Mouse (Mus musculus) duodenum, adult 2 months (tissue): ENCODE data around the gene Msrb1. TPM values are rescaled to one million over a fixed set of nuclear protein-coding genes. Genes with fewer than 3 reads are reported as not detected.

Experiments
- polyA plus RNA-seq: library from polyadenylated mRNA; depleted of rRNA; stranded (reverse); fragments of >200 nt; gene quantifications from 2 replicates; pipeline ENCODE4 v1.2.3, GENCODE M21; 2012; ENCODE audit warnings: low replicate concordance; rRNA removed

The Msrb1 gene
- polyA plus RNA-seq, result 71.2 and 109 TPM in 2 replicates

DNA sequence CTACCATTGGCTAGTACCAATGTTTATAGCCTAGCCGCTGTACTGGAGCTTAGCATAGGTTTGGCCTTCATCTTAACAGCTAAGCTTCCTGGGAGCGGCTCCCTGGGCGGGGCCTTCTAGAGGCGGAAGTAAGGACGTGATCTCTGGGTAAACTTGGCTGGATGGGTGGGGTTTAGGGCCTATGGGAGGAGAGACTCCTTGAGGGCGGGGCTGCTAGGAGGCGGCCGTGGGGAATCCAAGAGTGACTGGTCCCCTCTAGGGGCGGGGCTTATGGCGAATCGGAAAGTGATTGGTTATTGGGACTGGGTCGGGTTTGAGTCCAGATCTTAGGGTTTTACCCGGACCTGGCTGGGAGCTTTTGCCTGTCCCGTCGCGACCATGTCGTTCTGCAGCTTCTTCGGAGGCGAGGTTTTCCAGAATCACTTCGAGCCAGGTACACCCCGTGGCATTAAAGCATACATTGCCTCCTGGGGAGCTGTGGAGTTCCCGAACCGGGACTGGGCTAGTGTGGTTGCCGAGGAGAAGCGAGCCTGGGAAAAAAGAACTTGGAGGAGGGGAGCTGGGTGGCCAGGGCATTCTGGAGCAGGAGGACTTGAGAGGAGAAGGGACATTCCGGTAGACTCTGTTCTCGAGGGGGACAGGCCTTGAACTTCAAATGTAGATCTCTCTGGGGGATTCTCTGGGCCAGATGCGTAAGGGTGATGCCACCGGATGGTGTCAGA is at the start of gene Msrb1:
Msrb1 (plus strand) TSS at position 313 of the 722 bp plus-strand sequence.

DNA sequence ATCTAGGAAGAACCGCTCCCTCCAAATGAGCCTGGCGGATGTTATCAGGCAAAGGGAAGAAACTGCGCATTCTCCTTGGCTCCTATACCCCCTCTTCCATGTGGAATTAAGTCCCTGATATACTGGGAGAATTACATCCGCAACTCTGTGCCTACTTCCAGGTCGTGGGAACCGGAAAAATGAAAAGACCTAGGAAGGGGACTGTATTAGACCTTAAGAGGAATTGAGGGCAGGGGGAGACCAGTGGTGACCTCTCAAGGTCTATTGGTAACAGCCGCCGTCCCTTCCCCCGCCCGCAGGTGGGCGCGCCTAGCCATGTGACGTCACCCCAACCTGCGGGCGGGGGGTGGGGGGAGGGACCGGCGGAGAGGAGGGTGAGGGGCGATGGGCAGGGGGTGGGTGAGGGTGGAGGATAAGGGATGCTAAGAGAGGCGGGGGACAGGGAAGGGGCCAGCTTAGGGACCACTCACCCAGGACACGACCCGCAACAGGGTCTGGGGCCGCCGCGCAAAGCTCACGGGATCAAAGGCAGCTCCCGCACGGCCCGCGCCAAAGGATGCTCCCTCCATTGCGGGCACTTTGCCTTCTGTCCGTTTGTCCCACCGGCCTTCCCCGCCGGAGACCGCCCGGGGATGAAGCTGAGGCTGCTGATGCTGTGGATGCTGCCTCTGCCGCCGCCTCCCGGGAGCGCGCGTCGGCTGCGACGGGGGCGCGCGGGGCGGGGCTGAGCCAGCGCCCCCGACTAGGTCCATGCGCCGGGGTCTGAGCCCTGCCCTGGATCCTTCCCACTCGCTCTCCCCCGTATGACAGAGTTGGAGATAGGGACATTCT is 47.0 kb upstream of the Msrb1 start, which contains the start of gene Syngr3:
Syngr3 (minus strand) TSS at position 705 of the 831 bp plus-strand sequence.

DNA sequence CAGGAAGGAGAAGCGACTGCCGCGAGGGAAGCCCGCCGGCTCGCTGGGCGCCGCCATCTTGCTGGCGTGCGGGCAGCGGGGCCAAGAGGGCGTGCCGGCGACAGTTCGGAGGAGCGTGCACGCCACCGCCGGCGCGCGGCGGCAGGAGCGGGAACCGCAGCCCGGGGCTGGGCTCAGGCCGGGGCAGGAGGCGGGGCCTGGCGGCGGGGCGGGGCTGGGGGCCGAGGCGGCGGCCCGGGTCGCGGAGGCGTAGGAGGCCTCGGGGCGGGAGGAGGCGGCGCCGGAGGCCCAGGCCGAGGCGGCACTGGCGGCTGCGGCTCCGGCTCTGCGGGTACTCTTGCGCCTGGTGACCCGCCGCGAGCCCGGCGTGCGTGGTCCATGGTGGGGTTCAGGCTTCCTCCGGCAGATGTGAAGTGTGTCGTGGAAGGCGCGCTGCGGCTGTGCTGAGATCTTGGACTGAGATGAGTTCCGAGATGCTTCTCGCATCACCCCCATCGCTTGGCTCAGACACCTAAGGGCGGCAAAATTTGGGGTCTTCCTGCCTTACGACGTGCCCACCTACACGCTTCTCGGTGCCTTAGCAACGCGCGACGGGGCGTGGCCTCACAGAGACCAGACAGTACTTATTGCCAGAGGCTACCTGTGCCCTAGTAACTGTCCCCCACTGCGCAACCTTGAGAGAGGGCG is 40.3 kb upstream of the Msrb1 start, which contains the start of the genes Gfer and Noxo1:
Gfer (minus strand) TSS at position 146 of the 687 bp plus-strand sequence.
Noxo1 (plus strand) TSS at position 224 of the 687 bp plus-strand sequence.

DNA sequence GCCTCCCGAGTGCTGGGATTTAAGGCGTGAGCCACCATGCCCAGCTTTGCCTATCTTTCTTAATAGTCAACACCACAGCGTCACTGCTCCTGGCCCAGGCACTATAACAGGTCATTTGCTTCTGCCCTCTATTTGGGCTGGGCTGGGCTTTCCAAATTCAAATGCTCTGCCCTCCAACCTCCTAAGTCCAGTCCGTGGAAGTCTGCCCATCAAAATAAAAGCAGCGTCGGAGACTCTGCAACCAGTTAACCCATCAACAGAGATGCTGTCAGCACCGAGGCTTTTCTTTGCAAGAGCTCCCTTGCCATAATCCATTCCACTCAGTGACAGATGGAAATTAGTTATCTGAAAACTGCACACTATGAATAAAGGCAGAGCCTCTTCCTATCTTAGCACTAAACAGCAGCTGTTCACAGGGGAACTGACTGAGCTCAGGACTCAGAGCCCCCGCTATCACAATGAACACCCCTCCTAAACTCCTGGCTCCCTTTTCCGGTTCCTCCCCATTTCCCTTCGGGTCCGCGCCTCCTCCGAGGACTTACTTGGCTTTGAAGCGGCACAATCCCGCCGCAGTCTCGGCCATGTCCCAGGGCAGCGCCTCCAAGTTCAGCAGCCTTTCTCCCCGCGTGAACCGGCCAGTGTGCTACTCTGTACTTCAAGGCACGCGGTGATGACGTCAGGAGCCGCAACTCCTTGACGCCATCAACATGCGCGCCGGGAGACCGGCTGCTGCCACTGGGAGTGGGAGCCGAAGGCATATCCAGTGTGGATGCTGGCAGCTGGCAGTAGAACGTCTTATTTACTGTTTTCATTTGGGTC is 29.3 kb upstream of the Msrb1 start, which contains the start of gene Tbl3:
Tbl3 (minus strand) TSS at position 679 of the 819 bp plus-strand sequence.

DNA sequence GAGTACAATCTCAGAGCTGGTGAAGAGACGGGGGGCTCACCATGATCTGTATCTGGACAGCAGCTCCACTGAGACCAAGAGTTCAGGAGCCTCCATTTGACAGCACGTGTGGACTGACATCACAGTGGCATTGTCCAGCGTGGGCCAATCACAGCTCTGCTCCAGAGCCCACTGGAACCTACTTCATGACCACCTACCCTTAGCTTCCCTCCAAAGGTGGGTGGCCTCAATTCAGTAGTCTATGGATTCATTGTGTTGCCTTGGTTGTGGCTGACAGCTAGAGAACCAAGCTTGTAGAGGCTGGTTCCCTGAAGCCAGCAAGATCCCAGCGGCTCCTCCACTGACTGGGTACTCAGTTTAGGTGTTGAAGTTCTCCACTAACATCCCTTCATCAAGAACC is 18.5 kb upstream of the Msrb1 start, which contains the start of the genes Rnf151 and Rps2:
Rnf151 (minus strand) TSS at position 121 of the 400 bp plus-strand sequence.
Rps2 (plus strand) TSS at position 174 of the 400 bp plus-strand sequence.

DNA sequence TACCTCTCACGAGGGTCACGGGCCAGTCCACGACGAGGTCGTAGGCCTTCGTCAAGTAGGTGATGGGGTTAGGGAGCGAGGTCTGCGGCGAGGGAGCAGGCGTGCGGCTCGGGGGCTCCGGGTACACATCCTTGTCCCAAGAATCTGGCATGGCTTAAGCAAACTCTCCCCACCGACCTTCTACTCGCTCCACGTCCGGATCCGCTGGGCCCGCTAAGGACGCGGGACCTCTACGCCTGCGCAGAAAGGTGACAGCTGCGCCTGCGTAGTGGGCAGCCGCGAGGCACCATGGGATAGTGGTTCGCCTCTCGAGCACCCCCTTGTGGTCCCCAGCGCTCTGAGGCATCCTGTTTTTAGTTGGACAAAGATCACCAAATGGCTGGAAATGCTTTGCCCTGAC is 12.3 kb upstream of the Msrb1 start, which contains the start of gene Ndufb10:
Ndufb10 (minus strand) TSS at position 295 of the 400 bp plus-strand sequence.

DNA sequence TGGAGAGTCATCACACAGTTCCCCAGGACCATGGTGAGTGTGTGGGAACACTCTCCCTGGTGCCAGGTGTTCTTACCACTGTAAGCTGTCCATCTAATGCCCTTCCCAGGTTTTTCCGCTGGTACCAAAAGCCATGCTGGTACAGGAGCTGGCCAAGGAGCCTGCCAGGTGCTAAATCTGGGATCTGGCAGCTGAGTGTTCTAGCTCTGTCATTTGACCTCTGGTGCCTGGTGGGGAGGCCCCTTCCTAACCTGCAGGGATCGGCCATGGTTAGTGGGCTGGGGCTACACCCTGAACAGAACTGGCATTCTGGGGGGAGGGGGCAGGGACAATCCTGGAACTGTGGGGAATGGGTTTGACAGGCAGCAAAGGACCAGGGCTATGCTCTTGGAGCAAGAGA is 8.8 kb upstream of the Msrb1 start, which contains the start of gene Rpl3l:
Rpl3l (plus strand) TSS at position 203 of the 400 bp plus-strand sequence.

DNA sequence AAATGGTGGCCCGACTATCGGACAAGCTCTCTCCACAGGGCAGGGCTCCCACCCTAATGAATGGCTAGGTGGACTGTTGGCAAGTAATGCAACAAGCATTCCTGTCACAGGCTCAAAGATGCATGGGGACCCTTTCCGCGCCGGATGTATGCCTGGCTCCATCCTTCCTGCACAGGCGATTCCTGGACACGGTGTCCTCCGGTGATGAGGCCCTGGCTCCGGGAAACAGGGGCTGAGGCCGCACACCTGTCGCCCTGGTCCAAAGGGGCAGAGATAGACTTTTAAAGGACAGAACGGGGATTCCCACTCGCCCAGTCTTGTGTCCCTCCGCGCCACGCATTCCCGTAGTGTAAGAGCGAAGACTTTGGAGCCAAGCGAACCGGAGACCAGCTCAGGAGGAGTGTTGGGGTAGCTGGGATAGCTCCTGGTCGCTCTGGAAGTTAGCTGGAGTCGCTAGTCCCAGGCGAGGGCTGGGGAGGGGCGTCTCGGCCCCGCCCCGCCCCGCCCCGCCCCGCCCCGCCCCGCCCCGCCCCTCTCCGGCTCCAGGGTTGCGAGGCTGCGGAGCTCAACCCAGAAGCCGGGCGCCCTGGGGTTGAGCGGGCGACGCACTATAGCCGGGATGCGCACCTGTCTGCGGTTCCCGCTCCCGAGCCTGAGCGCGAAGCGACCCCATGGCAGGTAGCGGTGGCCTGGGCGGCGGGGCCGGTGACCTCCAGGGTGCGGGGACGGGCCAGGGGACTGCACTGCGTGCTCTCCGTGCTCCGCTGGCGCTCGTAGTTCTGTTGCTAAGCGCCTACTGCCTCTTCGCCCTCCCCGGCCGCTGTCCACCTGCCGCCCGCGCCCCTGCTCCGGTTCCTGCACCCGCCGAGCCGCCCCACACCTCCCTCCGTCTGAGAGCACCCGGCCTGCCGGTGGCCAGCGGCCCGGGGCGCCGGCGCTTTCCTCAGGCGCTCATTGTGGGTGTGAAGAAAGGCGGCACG is 16.3 kb downstream of the Msrb1 start, which contains the start of gene Hs3st6:
Hs3st6 (plus strand) TSS at position 574 of the 980 bp plus-strand sequence.

Other genes starting within 250 kb of the Msrb1 start
- gene Caskin1, start 248.0 kb upstream of the Msrb1 start, polyA plus RNA-seq, result 0.62 and 1.0 TPM in 2 replicates
- gene Traf7, start 208.7 kb upstream of the Msrb1 start, polyA plus RNA-seq, result 119 and 120 TPM in 2 replicates
- 0.20 and 1.8 TPM in 2 replicates for gene Rab26, start 202.4 kb upstream of the Msrb1 start, polyA plus RNA-seq
- 21.0 and 30.2 TPM in 2 replicates for gene Pkd1, start 186.8 kb upstream of the Msrb1 start, polyA plus RNA-seq
- 72.8 and 85.7 TPM in 2 replicates for gene Tsc2, start 104.0 kb upstream of the Msrb1 start, polyA plus RNA-seq
- 4.7 and 4.9 TPM in 2 replicates for gene Nthl1, start 104.0 kb upstream of the Msrb1 start, polyA plus RNA-seq
- 52.1 and 54.9 TPM in 2 replicates for gene Slc9a3r2, start 86.3 kb upstream of the Msrb1 start, polyA plus RNA-seq
- 2.5 TPM in 1 of 2 replicates, not detected in the other for gene Npw, start 78.2 kb upstream of the Msrb1 start, polyA plus RNA-seq
- gene Zfp598, start 67.0 kb upstream of the Msrb1 start, polyA plus RNA-seq, result 59.0 and 79.0 TPM in 2 replicates
- gene Syngr3, start 46.7 kb upstream of the Msrb1 start, polyA plus RNA-seq, result 1.7 and 2.1 TPM in 2 replicates
- 30.1 and 63.4 TPM in 2 replicates for gene Gfer, start 40.5 kb upstream of the Msrb1 start, polyA plus RNA-seq
- 76.2 and 104 TPM in 2 replicates for gene Noxo1, start 40.4 kb upstream of the Msrb1 start, polyA plus RNA-seq
- 36.0 and 44.8 TPM in 2 replicates for gene Tbl3, start 29.0 kb upstream of the Msrb1 start, polyA plus RNA-seq
- 0.34 TPM in 1 of 2 replicates, not detected in the other for gene Rnf151, start 18.6 kb upstream of the Msrb1 start, polyA plus RNA-seq
- gene Rps2, start 18.5 kb upstream of the Msrb1 start, polyA plus RNA-seq, result 3,070 and 3,555 TPM in 2 replicates
- 314 and 554 TPM in 2 replicates for gene Ndufb10, start 12.2 kb upstream of the Msrb1 start, polyA plus RNA-seq
- gene Rpl3l, start 8.8 kb upstream of the Msrb1 start, polyA plus RNA-seq, result not detected in 2 replicates
- gene Hs3st6, start 16.3 kb downstream of the Msrb1 start, polyA plus RNA-seq, result 2.6 and 10.6 TPM in 2 replicates
- gene Meiob, start 67.6 kb downstream of the Msrb1 start, polyA plus RNA-seq, result not detected in 2 replicates
- gene Hagh, start 103.5 kb downstream of the Msrb1 start, polyA plus RNA-seq, result 213 and 369 TPM in 2 replicates
- gene Fahd1, start 113.7 kb downstream of the Msrb1 start, polyA plus RNA-seq, result 75.3 and 166 TPM in 2 replicates
- 1.0 and 2.1 TPM in 2 replicates for gene Igfals, start 129.4 kb downstream of the Msrb1 start, polyA plus RNA-seq
- 27.8 and 31.6 TPM in 2 replicates for gene Nubp2, start 149.7 kb downstream of the Msrb1 start, polyA plus RNA-seq
- 86.7 and 115 TPM in 2 replicates for gene Spsb3, start 150.0 kb downstream of the Msrb1 start, polyA plus RNA-seq
- gene Eme2, start 158.4 kb downstream of the Msrb1 start, polyA plus RNA-seq, result 20.8 and 32.6 TPM in 2 replicates
- 189 and 532 TPM in 2 replicates for gene Mrps34, start 158.5 kb downstream of the Msrb1 start, polyA plus RNA-seq
- 34.1 and 43.8 TPM in 2 replicates for gene Nme3, start 159.9 kb downstream of the Msrb1 start, polyA plus RNA-seq
- 36.5 and 57.9 TPM in 2 replicates for gene Mapk8ip3, start 200.3 kb downstream of the Msrb1 start, polyA plus RNA-seq
- gene Jpt2, start 224.0 kb downstream of the Msrb1 start, polyA plus RNA-seq, result 6.7 and 8.4 TPM in 2 replicates